Mouse (Mus musculus): ENCODE results near the gene Vmn2r61. TPM values are rescaled to one million over a fixed set of nuclear protein-coding genes. Genes with fewer than 3 reads are reported as not detected.

The Vmn2r61 gene
- not detected in 2 replicates for polyA plus RNA-seq (2015; fragmentation: Nextera tagmentation; extraction: Ambion mirVana)

DNA sequence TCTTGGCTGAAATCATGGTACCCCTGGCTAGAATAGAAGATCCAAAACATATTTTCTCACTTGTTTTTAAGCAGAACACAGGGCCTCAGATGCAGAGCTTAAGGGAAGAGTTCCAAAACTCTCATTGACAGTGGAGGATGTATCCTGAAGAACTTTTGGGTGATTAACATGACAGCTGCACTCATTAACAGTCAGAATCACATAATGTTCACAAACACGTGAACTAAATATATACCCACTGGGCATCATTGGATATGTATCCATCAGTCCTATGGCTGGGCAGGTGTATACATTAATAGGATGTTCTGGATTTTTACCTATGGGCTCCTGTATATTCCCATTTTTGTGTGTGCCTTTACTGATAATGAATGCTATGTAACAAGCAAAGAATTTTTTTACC, at the start of gene Vmn2r61:
Vmn2r61 (plus strand) TSS at position 301 of the 400 bp plus-strand sequence.

Other genes with a start within 250 kb of the Vmn2r61 start
- not detected in 2 replicates for gene Vmn2r59, start 201.0 kb upstream of the Vmn2r61 start, polyA plus RNA-seq (2015; fragmentation: Nextera tagmentation; extraction: Ambion mirVana)
- gene Vmn2r60, start 152.3 kb upstream of the Vmn2r61 start, polyA plus RNA-seq (2015; fragmentation: Nextera tagmentation; extraction: Ambion mirVana) = not detected in 2 replicates
- not detected in 2 replicates for gene 4933421I07Rik, start 188.1 kb downstream of the Vmn2r61 start, polyA plus RNA-seq (2015; fragmentation: Nextera tagmentation; extraction: Ambion mirVana)
- 4.5 and 5.5 TPM in 2 replicates for gene Zfp141, start 245.7 kb downstream of the Vmn2r61 start, polyA plus RNA-seq (2015; fragmentation: Nextera tagmentation; extraction: Ambion mirVana)

Measured in spleen, postnatal 0 days (tissue).